Mouse (Mus musculus) mouse trophoblast stem cell (cell line): ENCODE measurements around the gene Sema3a.
"Not testable (repeated sequence)": the region's sequence is repeated elsewhere in the genome, so short reads cannot be mapped to it uniquely, and the experiment has no call there.

Experiments
- in situ Hi-C, 2 experiments: fragments of 300-500 bp; cut with MseI, MboI; formaldehyde crosslinking; loops; 2 replicates in 1 of 2; 3 replicates in 1 of 2; pipeline ENCODE4 v1.15.1; 2025

The Sema3a gene

GRCm38 (mm10) chr5:13421276-13421925, 296.2 kb downstream of the Sema3a start:
- in situ Hi-C loops = no loop called here

GRCm38 (mm10) chr5:13428702-13429101, 303.5 kb downstream of the Sema3a start:
- in situ Hi-C loops = no loop called here

GRCm38 (mm10) chr5:13431827-13432226, 306.6 kb downstream of the Sema3a start:
- in situ Hi-C loops = no loop called here

- in situ Hi-C loops = no loop called here
Observed at GRCm38 (mm10) chr5:13432574-13432973, 307.4 kb downstream of the Sema3a start.

- in situ Hi-C loops = no loop called here
Observed at GRCm38 (mm10) chr5:13433303-13433702, 308.1 kb downstream of the Sema3a start.

GRCm38 (mm10) chr5:13441112-13441511, 315.9 kb downstream of the Sema3a start:
- in situ Hi-C loops = no loop called here

GRCm38 (mm10) chr5:13460182-13461001, 335.2 kb downstream of the Sema3a start:
- in situ Hi-C loops = no loop called here

GRCm38 (mm10) chr5:13468856-13469255, 343.6 kb downstream of the Sema3a start:
- in situ Hi-C loops = no loop called here

GRCm38 (mm10) chr5:13469401-13469800, 344.2 kb downstream of the Sema3a start:
- in situ Hi-C loops = no loop called here

- in situ Hi-C loops = no loop called here
Observed at GRCm38 (mm10) chr5:13470057-13470905, 345.1 kb downstream of the Sema3a start.

GRCm38 (mm10) chr5:13477653-13478052, 352.4 kb downstream of the Sema3a start:
- in situ Hi-C loops = no loop called here

GRCm38 (mm10) chr5:13488671-13489070, 363.5 kb downstream of the Sema3a start:
- in situ Hi-C loops = no loop called here

GRCm38 (mm10) chr5:13495967-13496366, 370.8 kb downstream of the Sema3a start:
- in situ Hi-C loops = not testable (repeated sequence)

GRCm38 (mm10) chr5:13499835-13500234, 374.6 kb downstream of the Sema3a start:
- in situ Hi-C loops = no loop called here

- in situ Hi-C loops = no loop called here
Observed at GRCm38 (mm10) chr5:13505839-13506499, 380.8 kb downstream of the Sema3a start.

- in situ Hi-C loops = no loop called here
Observed at GRCm38 (mm10) chr5:13509163-13509562, 383.9 kb downstream of the Sema3a start.

- in situ Hi-C loops = no loop called here
Observed at GRCm38 (mm10) chr5:13517018-13517417, 391.8 kb downstream of the Sema3a start.

GRCm38 (mm10) chr5:13525597-13525996, 400.4 kb downstream of the Sema3a start:
- in situ Hi-C loops = no loop called here

GRCm38 (mm10) chr5:13527037-13527464, 401.8 kb downstream of the Sema3a start:
- in situ Hi-C loops = no loop called here

GRCm38 (mm10) chr5:13529226-13529625, 404.0 kb downstream of the Sema3a start:
- in situ Hi-C loops = no loop called here

- in situ Hi-C loops = no loop called here
Observed at GRCm38 (mm10) chr5:13547472-13548209, 422.4 kb downstream of the Sema3a start.
